Mouse (Mus musculus): ENCODE measurements at regions not wholly inside any gene's neighbourhood (a gene's known extent, or its start where the extent isn't known, plus 50 kb on each side); places are given as distances from the start of the nearest gene placed in this dataset.

- H3K36me3 ChIP-seq, result no peaks in the 10 kb centered on the region
- 0 out of 2 replicates have a peak, but pooled peaks cover 3% of the 10 kb centered on the region for H3K27me3 ChIP-seq
- H3K4me3 ChIP-seq, result no peak overlapping the region
- peak overlapping the region; percentile 21 for H3K4me2 ChIP-seq (replicated peaks)
- H3K9ac ChIP-seq, result no peak overlapping the region
- peak overlapping the region; percentile 41; the same call in 1 of the 2 replicates for H3K27ac ChIP-seq
- H3K9me3 ChIP-seq, result no peaks in the 10 kb centered on the region
- 31% methylated on average over 18 of the region's 18 CpGs for WGBS
- peaks cover 23% of the 10 kb centered on the region for H3K4me1 ChIP-seq
- 0 out of 2 replicates have a peak, but pooled peaks have one; percentile 44 for ATAC-seq (ENCODE audit: insufficient number of reproducible peaks, insufficient read depth, low FRiP score, low TSS enrichment)
Measured at GRCm38 (mm10) chr8:116115811-116116372, 388.9 kb upstream of the Dynlrb2 start.

- Histone ChIP-seq H3K9ac (no peak overlapping the region), H3K4me2 (replicated peaks) (no peak overlapping the region), H3K27ac (no peak overlapping the region), H3K4me3 (no peak overlapping the region), H3K4me1 (peaks cover 17% of the 10 kb centered on the region), H3K27me3 (0 out of 2 replicates have a peak, but pooled peaks cover 4% of the 10 kb centered on the region), H3K36me3 (no peaks in the 10 kb centered on the region), H3K9me3 (no peaks in the 10 kb centered on the region)
- ATAC-seq (ENCODE audit: insufficient number of reproducible peaks, insufficient read depth, low FRiP score, low TSS enrichment), result no peak
- WGBS, result 75% methylated on average over 2 of the region's 2 CpGs
Measured at GRCm38 (mm10) chr8:116114978-116115377, 389.8 kb upstream of the Dynlrb2 start.

- Histone ChIP-seq H3K36me3 (no peaks in the 10 kb centered on the region), H3K4me3 (no peak overlapping the region), H3K27me3 (0 out of 2 replicates have a peak, but pooled peaks cover 4% of the 10 kb centered on the region), H3K4me2 (replicated peaks) (no peak overlapping the region), H3K9me3 (no peaks in the 10 kb centered on the region), H3K27ac (no peak overlapping the region), H3K4me1 (peaks cover 13% of the 10 kb centered on the region), H3K9ac (no peak overlapping the region)
- ATAC-seq (ENCODE audit: insufficient number of reproducible peaks, insufficient read depth, low FRiP score, low TSS enrichment), result no peak
- 92% methylated on average over 2 of the region's 2 CpGs for WGBS
Measured at GRCm38 (mm10) chr8:116114502-116114901, 390.3 kb upstream of the Dynlrb2 start.

- Histone ChIP-seq H3K4me2 (replicated peaks) (no peak overlapping the region), H3K27ac (no peak overlapping the region)
Measured at GRCm38 (mm10) chr8:116111168-116111567, 393.6 kb upstream of the Dynlrb2 start.

GRCm38 (mm10) chr8:116096666-116097065, 389.1 kb upstream of the Maf start:
- Histone ChIP-seq H3K27ac (no peak overlapping the region), H3K4me1 (no peaks in the 10 kb centered on the region), H3K36me3 (no peaks in the 10 kb centered on the region), H3K9ac (no peak overlapping the region), H3K4me3 (no peak overlapping the region), H3K4me2 (replicated peaks) (no peak overlapping the region), H3K9me3 (no peaks in the 10 kb centered on the region), H3K27me3 (no peaks in the 10 kb centered on the region)
- ATAC-seq (ENCODE audit: insufficient number of reproducible peaks, insufficient read depth, low FRiP score, low TSS enrichment), result no peak
- WGBS, result 39% methylated on average over 3 of the region's 3 CpGs

More at GRCm38 (mm10) chr8:116111168-116111567, 393.6 kb upstream of the Dynlrb2 start:
- no peak overlapping the region for H3K9ac ChIP-seq
- no peaks in the 10 kb centered on the region for H3K9me3 ChIP-seq
- H3K4me1 ChIP-seq, result 0 out of 2 replicates have a peak, but pooled peaks cover 6% of the 10 kb centered on the region
- no peaks in the 10 kb centered on the region for H3K36me3 ChIP-seq
- H3K27me3 ChIP-seq, result 0 out of 2 replicates have a peak, but pooled peaks cover 4% of the 10 kb centered on the region
- H3K4me3 ChIP-seq, result no peak overlapping the region
- ATAC-seq (ENCODE audit: insufficient number of reproducible peaks, insufficient read depth, low FRiP score, low TSS enrichment), result no peak
- WGBS, result 64% methylated on average over 12 of the region's 12 CpGs

GRCm38 (mm10) chr8:116083156-116083555, 375.6 kb upstream of the Maf start:
- WGBS, result 89% methylated on average over 2 of the region's 2 CpGs
- H3K27ac ChIP-seq, result no peak overlapping the region

GRCm38 (mm10) chr8:116078849-116079407, 371.3 kb upstream of the Maf start:
- WGBS, result 58% methylated on average over 5 of the region's 5 CpGs

More at GRCm38 (mm10) chr8:116083156-116083555, 375.6 kb upstream of the Maf start:
- no peak overlapping the region for H3K4me2 ChIP-seq (replicated peaks)
- ATAC-seq (ENCODE audit: insufficient number of reproducible peaks, insufficient read depth, low FRiP score, low TSS enrichment), result no peak
- H3K27me3 ChIP-seq, result no peaks in the 10 kb centered on the region
- H3K9me3 ChIP-seq, result no peaks in the 10 kb centered on the region
- peaks cover 4% of the 10 kb centered on the region; the same call in 1 of the 2 replicates for H3K4me1 ChIP-seq
- H3K9ac ChIP-seq, result no peak overlapping the region
- H3K36me3 ChIP-seq, result no peaks in the 10 kb centered on the region
- H3K4me3 ChIP-seq, result no peak overlapping the region

GRCm38 (mm10) chr8:116071497-116071896, 363.9 kb upstream of the Maf start:
- WGBS, result 92% methylated on average over 7 of the region's 7 CpGs
- Histone ChIP-seq H3K4me3 (no peak overlapping the region), H3K27me3 (no peaks in the 10 kb centered on the region), H3K4me2 (replicated peaks) (no peak overlapping the region), H3K4me1 (no peaks in the 10 kb centered on the region), H3K36me3 (no peaks in the 10 kb centered on the region), H3K9ac (no peak overlapping the region), H3K9me3 (no peaks in the 10 kb centered on the region), H3K27ac (no peak overlapping the region)
- no peak for ATAC-seq (ENCODE audit: insufficient number of reproducible peaks, insufficient read depth, low FRiP score, low TSS enrichment)

More at GRCm38 (mm10) chr8:116078849-116079407, 371.3 kb upstream of the Maf start:
- Histone ChIP-seq H3K9me3 (no peaks in the 10 kb centered on the region), H3K9ac (no peak overlapping the region), H3K4me1 (peaks cover 4% of the 10 kb centered on the region; the same call in 1 of the 2 replicates), H3K27me3 (no peaks in the 10 kb centered on the region), H3K4me3 (no peak overlapping the region), H3K27ac (no peak overlapping the region), H3K4me2 (replicated peaks) (no peak overlapping the region), H3K36me3 (no peaks in the 10 kb centered on the region)
- 0 out of 2 replicates have a peak, but pooled peaks have one; percentile 22 for ATAC-seq (ENCODE audit: insufficient number of reproducible peaks, insufficient read depth, low FRiP score, low TSS enrichment)

GRCm38 (mm10) chr8:116069538-116069937, 361.9 kb upstream of the Maf start:
- Histone ChIP-seq H3K36me3 (no peaks in the 10 kb centered on the region), H3K4me3 (no peak overlapping the region), H3K4me1 (no peaks in the 10 kb centered on the region), H3K27ac (no peak overlapping the region), H3K27me3 (no peaks in the 10 kb centered on the region), H3K9me3 (no peaks in the 10 kb centered on the region), H3K9ac (no peak overlapping the region), H3K4me2 (replicated peaks) (no peak overlapping the region)
- 86% methylated on average over 3 of the region's 3 CpGs for WGBS
- ATAC-seq (ENCODE audit: insufficient number of reproducible peaks, insufficient read depth, low FRiP score, low TSS enrichment), result no peak

GRCm38 (mm10) chr8:116067978-116068375, 360.4 kb upstream of the Maf start:
- 83% methylated on average over 5 of the region's 5 CpGs for WGBS
- Histone ChIP-seq H3K9ac (no peak overlapping the region), H3K4me2 (replicated peaks) (no peak overlapping the region), H3K9me3 (no peaks in the 10 kb centered on the region), H3K4me3 (no peak overlapping the region), H3K36me3 (no peaks in the 10 kb centered on the region), H3K27me3 (no peaks in the 10 kb centered on the region), H3K4me1 (no peaks in the 10 kb centered on the region), H3K27ac (no peak overlapping the region)
- no peak for ATAC-seq (ENCODE audit: insufficient number of reproducible peaks, insufficient read depth, low FRiP score, low TSS enrichment)

- H3K27me3 ChIP-seq, result no peaks in the 10 kb centered on the region
- H3K27ac ChIP-seq, result no peak overlapping the region
- H3K4me2 ChIP-seq (replicated peaks), result no peak overlapping the region
- 81% methylated on average over 9 of the region's 9 CpGs for WGBS
- no peak for ATAC-seq (ENCODE audit: insufficient number of reproducible peaks, insufficient read depth, low FRiP score, low TSS enrichment)
- no peak overlapping the region for H3K4me3 ChIP-seq
- no peaks in the 10 kb centered on the region for H3K9me3 ChIP-seq
- no peaks in the 10 kb centered on the region for H3K4me1 ChIP-seq
- no peaks in the 10 kb centered on the region for H3K36me3 ChIP-seq
- H3K9ac ChIP-seq, result no peak overlapping the region
Measured at GRCm38 (mm10) chr8:116067182-116067977, 359.8 kb upstream of the Maf start.
